Mouse (Mus musculus) brain, embryonic 14.5 days (tissue): ENCODE measurements at regions not wholly inside any gene's neighbourhood (a gene's known extent, or its start where the extent isn't known, plus 50 kb on each side); places are given as distances from the start of the nearest gene placed in this dataset.

Source experiments
- CTCF ChIP-seq: fragments of 200-500 bp; IDR thresholded peaks from 2 replicates; pipeline ENCODE4 v1.5.1; 2012; ENCODE audit warnings: inconsistent platforms, mild to moderate bottlenecking, moderate library complexity, borderline replicate concordance; ENCODE audit not compliant: insufficient read depth, insufficient read length; ENCODE audit errors: extremely low read depth
- POLR2A ChIP-seq: fragments of 200-500 bp; IDR thresholded peaks from 2 replicates; pipeline ENCODE4 v1.6.1; 2012; ENCODE audit warnings: mild to moderate bottlenecking, inconsistent platforms, borderline replicate concordance; ENCODE audit not compliant: poor library complexity, insufficient read depth, insufficient read length, severe bottlenecking; ENCODE audit errors: extremely low read depth

DNA sequence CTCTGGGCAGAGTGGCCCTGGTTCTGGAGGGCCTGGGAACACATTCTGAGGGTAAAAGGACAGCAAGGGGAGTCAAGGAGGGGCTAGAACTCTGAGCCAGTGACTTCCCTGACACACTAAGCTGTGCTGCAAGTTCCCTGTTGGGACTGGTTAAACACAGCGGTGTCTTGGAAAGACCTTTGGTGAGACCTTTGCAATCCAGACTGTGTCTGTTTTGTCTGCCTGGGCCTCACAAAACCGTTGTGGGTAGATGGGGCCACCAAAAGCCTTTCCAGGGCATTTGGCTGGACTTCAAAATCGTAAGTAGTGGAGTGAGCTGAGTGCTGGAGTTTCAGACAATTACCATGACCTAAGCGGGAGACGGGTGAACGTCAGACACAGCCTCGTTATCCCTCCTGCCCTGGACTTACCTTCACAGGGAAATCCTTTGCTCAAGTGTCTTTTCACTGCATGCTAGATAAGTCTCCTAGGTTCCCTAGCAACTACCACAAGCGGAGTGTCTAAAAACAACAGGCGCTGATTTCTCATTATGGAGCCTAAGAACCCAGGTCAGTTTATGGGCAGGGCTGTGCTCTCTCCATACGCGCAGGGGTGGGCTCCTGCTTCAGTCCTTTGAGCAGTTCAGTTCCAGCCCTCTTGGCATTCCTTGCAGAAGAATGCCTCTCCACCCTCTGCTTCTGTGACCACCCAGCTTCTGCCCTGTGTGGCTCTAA lies 63.5 kb upstream of the Gm11983 start:
- TF ChIP-seq CTCF (no peak), POLR2A (no peak)
